Mouse (Mus musculus): ENCODE data around the gene Tmem79. TPM values are rescaled to one million over a fixed set of nuclear protein-coding genes. Genes with fewer than 3 reads are reported as not detected.
"Not testable (repeated sequence)": the region's sequence is repeated elsewhere in the genome, so short reads cannot be mapped to it uniquely, and the experiment has no call there.

Gene Tmem79
- polyA plus RNA-seq, 1 experiment from 2014 or later: 5.2 TPM

GRCm38 (mm10) chr3:88366830-88367428 lies 31.0 kb upstream of the Tmem79 start:
- H3K9ac ChIP-seq; H3K9me3 ChIP-seq (replicated peaks): not testable (repeated sequence)
- Histone ChIP-seq H3K27me3 (peaks cover 20% of the 10 kb centered on the region), H3K27ac (peak overlapping the region; percentile 56; the same call in 1 of the 2 replicates), H3K4me1 (peaks cover 24% of the 10 kb centered on the region), H3K4me3 (replicated peaks) (peak overlapping the region; percentile 29; the same call in 1 of the 2 replicates), H3K36me3 (peaks cover 13% of the 10 kb centered on the region), H3K4me2 (peak overlapping the region; percentile 55)
- WGBS: 4% methylated on average over 21 of the region's 22 CpGs
- ATAC-seq (replicated peaks; ENCODE audit: low FRiP score): peak; percentile 81

- Histone ChIP-seq H3K27ac (no peak overlapping the region), H3K4me2 (peak overlapping the region; percentile 10; the same call in 1 of the 2 replicates), H3K9ac (no peak overlapping the region), H3K4me3 (replicated peaks) (no peak overlapping the region), H3K4me1 (peaks cover 24% of the 10 kb centered on the region), H3K27me3 (peaks cover 20% of the 10 kb centered on the region), H3K36me3 (peaks cover 24% of the 10 kb centered on the region), H3K9me3 (replicated peaks) (peaks cover 9% of the 10 kb centered on the region)
- ATAC-seq (replicated peaks; ENCODE audit: low FRiP score): no peak
- WGBS: 34% methylated on average over 34 of the region's 34 CpGs
These were observed 29.9 kb upstream of the Tmem79 start for GRCm38 (mm10) chr3:88365705-88366361.

GRCm38 (mm10) chr3:88364337-88364736 lies 28.4 kb upstream of the Tmem79 start, which contains the start of gene Paqr6:
Gene Paqr6 (plus strand): TSS chr3:88364584.
- Histone ChIP-seq H3K4me2 (peak within 1 kb of the TSS; percentile 52), H3K27ac (peak within 1 kb of the TSS; percentile 66), H3K9ac (no peak within 1 kb of the TSS), H3K4me3 (replicated peaks) (peak within 1 kb of the TSS; percentile 30), H3K4me1 (peaks cover 28% of the 10 kb centered on the region), H3K27me3 (peaks cover 20% of the 10 kb centered on the region), H3K36me3 (peaks cover 39% of the 10 kb centered on the region), H3K9me3 (replicated peaks) (no peaks in the 10 kb centered on the region)
- ATAC-seq (replicated peaks; ENCODE audit: low FRiP score): peak; percentile 27; the same call in 1 of the 2 replicates
- WGBS: 1% methylated on average over 16 of the region's 16 CpGs

- no peak for ATAC-seq (replicated peaks; ENCODE audit: low FRiP score)
- H3K9ac ChIP-seq: no peak overlapping the region
- WGBS: 65% methylated on average over 4 of the region's 4 CpGs
- peaks cover 46% of the 10 kb centered on the region for H3K36me3 ChIP-seq
- H3K4me2 ChIP-seq: no peak overlapping the region; the same call in 1 of the 2 replicates
- peaks cover 20% of the 10 kb centered on the region for H3K27me3 ChIP-seq
- no peaks in the 10 kb centered on the region for H3K9me3 ChIP-seq (replicated peaks)
- H3K27ac ChIP-seq: peak overlapping the region; percentile 66
- peaks cover 28% of the 10 kb centered on the region for H3K4me1 ChIP-seq
- no peak overlapping the region for H3K4me3 ChIP-seq (replicated peaks)
These were observed 27.8 kb upstream of the Tmem79 start for GRCm38 (mm10) chr3:88363700-88364099.

GRCm38 (mm10) chr3:88361612-88362313 lies 25.8 kb upstream of the Tmem79 start:
- Histone ChIP-seq H3K4me2 (no peak overlapping the region), H3K4me1 (peaks cover 25% of the 10 kb centered on the region), H3K27ac (no peak overlapping the region), H3K9me3 (replicated peaks) (no peaks in the 10 kb centered on the region), H3K36me3 (peaks cover 65% of the 10 kb centered on the region), H3K9ac (no peak overlapping the region), H3K4me3 (replicated peaks) (no peak overlapping the region), H3K27me3 (peaks cover 20% of the 10 kb centered on the region)
- 72% methylated on average over 2 of the region's 2 CpGs for WGBS
- no peak for ATAC-seq (replicated peaks; ENCODE audit: low FRiP score)

GRCm38 (mm10) chr3:88361096-88361495 lies 25.1 kb upstream of the Tmem79 start:
- 62% methylated on average over 6 of the region's 6 CpGs for WGBS
- no peak for ATAC-seq (replicated peaks; ENCODE audit: low FRiP score)
- H3K9me3 ChIP-seq (replicated peaks): no peaks in the 10 kb centered on the region
- H3K4me3 ChIP-seq (replicated peaks): no peak overlapping the region
- peaks cover 72% of the 10 kb centered on the region for H3K36me3 ChIP-seq
- no peak overlapping the region for H3K9ac ChIP-seq
- H3K27ac ChIP-seq: no peak overlapping the region
- peaks cover 17% of the 10 kb centered on the region for H3K27me3 ChIP-seq
- peaks cover 25% of the 10 kb centered on the region for H3K4me1 ChIP-seq
- H3K4me2 ChIP-seq: no peak overlapping the region

GRCm38 (mm10) chr3:88359989-88360388 lies 24.0 kb upstream of the Tmem79 start:
- no peaks in the 10 kb centered on the region for H3K9me3 ChIP-seq (replicated peaks)
- H3K9ac ChIP-seq: no peak overlapping the region
- no peak overlapping the region for H3K4me3 ChIP-seq (replicated peaks)
- WGBS: 62% methylated on average over 3 of the region's 3 CpGs
- peak overlapping the region; percentile 0; the same call in 1 of the 2 replicates for H3K27ac ChIP-seq
- no peak for ATAC-seq (replicated peaks; ENCODE audit: low FRiP score)
- peaks cover 83% of the 10 kb centered on the region for H3K36me3 ChIP-seq
- peaks cover 17% of the 10 kb centered on the region for H3K4me1 ChIP-seq
- H3K4me2 ChIP-seq: no peak overlapping the region
- peaks cover 6% of the 10 kb centered on the region for H3K27me3 ChIP-seq

- ATAC-seq (replicated peaks; ENCODE audit: low FRiP score): no peak
- H3K27ac ChIP-seq: peak overlapping the region; percentile 0; the same call in 1 of the 2 replicates
- H3K4me2 ChIP-seq: no peak overlapping the region
- H3K36me3 ChIP-seq: peaks cover 87% of the 10 kb centered on the region
- no peak overlapping the region for H3K9ac ChIP-seq
- peaks cover 13% of the 10 kb centered on the region for H3K4me1 ChIP-seq
- H3K9me3 ChIP-seq (replicated peaks): no peaks in the 10 kb centered on the region
- H3K27me3 ChIP-seq: peaks cover 2% of the 10 kb centered on the region; the same call in 1 of the 2 replicates
- no peak overlapping the region for H3K4me3 ChIP-seq (replicated peaks)
- WGBS: 79% methylated on average over 5 of the region's 5 CpGs
These were observed 23.6 kb upstream of the Tmem79 start for GRCm38 (mm10) chr3:88359584-88359983.

GRCm38 (mm10) chr3:88354396-88355165 lies 18.6 kb upstream of the Tmem79 start:
- no peak for ATAC-seq (replicated peaks; ENCODE audit: low FRiP score)
- Histone ChIP-seq H3K27me3 (no peaks in the 10 kb centered on the region), H3K4me3 (replicated peaks) (no peak overlapping the region), H3K4me1 (no peaks in the 10 kb centered on the region), H3K27ac (no peak overlapping the region), H3K9me3 (replicated peaks) (no peaks in the 10 kb centered on the region), H3K36me3 (peaks cover 100% of the 10 kb centered on the region), H3K9ac (no peak overlapping the region), H3K4me2 (no peak overlapping the region)
- 96% methylated on average over 8 of the region's 8 CpGs for WGBS

GRCm38 (mm10) chr3:88352907-88353306 lies 17.0 kb upstream of the Tmem79 start:
- no peak for ATAC-seq (replicated peaks; ENCODE audit: low FRiP score)
- Histone ChIP-seq H3K4me3 (replicated peaks) (no peak overlapping the region), H3K9me3 (replicated peaks) (no peaks in the 10 kb centered on the region), H3K27me3 (no peaks in the 10 kb centered on the region), H3K4me1 (no peaks in the 10 kb centered on the region), H3K27ac (no peak overlapping the region), H3K4me2 (no peak overlapping the region), H3K36me3 (peaks cover 100% of the 10 kb centered on the region), H3K9ac (no peak overlapping the region)
- 89% methylated on average over 9 of the region's 9 CpGs for WGBS

- no peak overlapping the region for H3K4me3 ChIP-seq (replicated peaks)
- no peaks in the 10 kb centered on the region for H3K4me1 ChIP-seq
- 85% methylated on average over 13 of the region's 13 CpGs for WGBS
- H3K27ac ChIP-seq: no peak overlapping the region
- no peaks in the 10 kb centered on the region for H3K9me3 ChIP-seq (replicated peaks)
- H3K36me3 ChIP-seq: peaks cover 100% of the 10 kb centered on the region
- no peak overlapping the region for H3K4me2 ChIP-seq
- no peak for ATAC-seq (replicated peaks; ENCODE audit: low FRiP score)
- no peak overlapping the region for H3K9ac ChIP-seq
- H3K27me3 ChIP-seq: no peaks in the 10 kb centered on the region
These were observed 14.8 kb upstream of the Tmem79 start for GRCm38 (mm10) chr3:88350732-88351131.
